Mouse (Mus musculus) yolk sac, embryonic 10.5 days (tissue): Measurements from ENCODE around the gene Hba-a2.
A peak's percentile ranks its signal among the peaks of the same experiment; 100 is the strongest.
"Not testable (repeated sequence)": the region's sequence is repeated elsewhere in the genome, so short reads cannot be mapped to it uniquely, and the experiment has no call there.

ENCODE experiments used
- DNase-seq: peaks from one replicate; pipeline ENCODE4 v3.0.0-alpha.2; 2017; ENCODE audit warnings: low spot score

Hba-a2 gene

DNA sequence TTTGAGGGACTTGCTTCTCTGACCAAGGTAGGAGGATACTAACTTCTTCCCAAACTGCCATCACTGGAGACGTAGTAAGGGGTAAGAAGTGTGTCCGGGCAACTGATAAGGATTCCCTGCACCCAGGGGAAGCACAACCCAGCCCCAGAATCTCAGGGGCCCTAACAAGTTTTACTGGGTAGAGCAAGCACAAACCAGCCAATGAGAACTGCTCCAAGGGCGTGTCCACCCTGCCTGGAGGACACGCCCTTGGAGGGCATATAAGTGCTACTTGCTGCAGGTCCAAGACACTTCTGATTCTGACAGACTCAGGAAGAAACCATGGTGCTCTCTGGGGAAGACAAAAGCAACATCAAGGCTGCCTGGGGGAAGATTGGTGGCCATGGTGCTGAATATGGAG lies at the start of gene Hba-a2:
Hba-a2 (plus strand) TSS at position 287 of the 400 bp plus-strand sequence.
- DNase-seq = not testable (repeated sequence)

DNA sequence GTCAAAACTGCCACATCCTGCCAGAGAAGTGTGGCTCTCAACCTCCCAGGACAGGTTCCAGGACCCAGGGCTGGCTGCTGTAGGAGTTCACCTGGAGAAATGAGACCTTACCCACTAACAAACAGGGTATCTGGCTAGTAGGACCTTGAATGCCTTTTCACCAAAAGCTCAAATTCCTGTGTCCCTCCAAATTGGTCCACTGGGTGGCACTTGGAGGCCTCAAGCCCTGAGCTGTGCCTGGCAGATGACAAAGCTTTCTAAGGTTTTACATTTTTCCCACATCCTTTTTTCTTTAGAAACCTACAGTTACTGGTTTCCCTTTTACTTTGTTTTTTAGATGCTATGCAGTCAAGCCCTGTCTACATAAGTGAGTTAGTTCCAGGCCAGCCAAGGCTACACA lies 49.2 kb upstream of the Hba-a2 start:
- DNase-seq = no peak

DNA sequence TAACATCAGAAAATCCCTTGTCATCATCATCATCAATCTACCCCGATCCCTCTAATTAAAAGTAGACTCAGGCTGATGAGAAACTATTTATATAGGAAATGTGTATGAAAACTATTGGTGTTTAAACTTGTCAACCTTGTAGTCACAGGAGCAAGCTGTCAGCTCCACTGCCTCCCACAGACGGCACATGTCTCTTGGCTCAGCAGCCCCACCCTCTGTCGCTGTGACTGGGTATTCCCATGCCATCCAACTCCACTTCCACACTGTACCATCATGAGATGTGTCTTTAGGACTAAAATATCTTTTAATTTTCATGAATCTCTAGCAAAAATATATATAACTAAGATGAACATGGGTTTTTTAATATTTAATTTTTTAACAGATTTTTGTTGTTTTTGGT lies 47.9 kb upstream of the Hba-a2 start:
- DNase-seq = no peak

DNA sequence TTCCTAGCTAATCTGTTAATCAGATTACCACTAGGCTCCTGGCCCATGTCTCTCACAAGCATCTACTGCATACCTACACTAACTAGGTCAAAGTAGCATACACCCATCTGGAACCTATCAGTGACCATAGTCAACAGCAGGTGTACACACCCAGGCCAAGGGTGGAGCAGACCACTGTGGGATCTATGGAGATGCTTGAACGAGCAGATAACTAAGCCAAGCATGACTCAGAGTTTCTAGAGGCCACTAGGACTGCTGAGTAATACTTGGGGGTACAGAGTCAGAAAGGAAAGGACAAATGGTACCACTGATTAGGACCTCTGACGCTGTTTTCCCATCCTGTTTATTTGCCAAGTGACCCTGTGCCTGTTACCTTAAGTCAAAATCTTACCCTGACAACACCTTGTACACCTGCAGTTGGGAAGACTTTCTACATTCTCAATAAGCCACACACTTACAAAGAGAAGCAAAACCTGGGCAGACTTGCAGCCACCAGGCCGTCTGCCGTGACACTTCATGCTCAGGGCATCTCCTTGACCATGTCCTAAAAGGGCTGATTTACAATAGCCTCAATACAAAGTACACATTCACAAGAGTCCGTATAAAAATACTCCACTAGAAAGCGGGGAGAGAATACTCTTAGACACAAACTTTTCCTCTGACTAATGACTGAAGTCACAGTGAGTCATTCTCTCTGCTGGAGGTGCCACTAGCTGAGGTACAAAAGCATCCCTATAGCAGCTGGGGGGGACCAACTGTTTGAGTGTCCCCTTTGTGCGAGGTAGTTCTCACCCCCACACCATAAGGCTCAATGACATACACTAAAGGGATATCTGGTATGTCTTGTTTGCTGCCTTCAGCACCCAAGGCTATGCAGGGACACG lies 45.2 kb upstream of the Hba-a2 start:
- no peak for DNase-seq

DNA sequence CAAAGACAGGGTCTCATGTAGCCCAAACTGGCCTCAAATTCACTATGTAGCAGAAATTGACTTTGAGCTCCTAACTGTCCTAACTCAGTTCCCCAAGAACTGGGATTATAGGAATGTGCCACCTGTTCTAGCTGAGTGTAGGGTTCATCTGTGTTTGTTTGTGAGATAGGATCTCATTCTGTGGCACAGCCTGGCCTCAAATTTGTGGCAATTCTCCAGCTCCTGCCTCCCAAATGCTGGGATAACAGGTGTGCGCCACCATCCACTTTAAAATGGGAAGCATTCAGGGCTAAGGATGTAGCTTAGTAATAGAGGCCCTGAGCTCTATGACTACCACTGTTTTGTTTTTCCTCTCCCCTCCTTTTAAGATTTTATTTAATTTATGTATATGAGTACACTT lies 43.2 kb upstream of the Hba-a2 start:
- DNase-seq = no peak

DNA sequence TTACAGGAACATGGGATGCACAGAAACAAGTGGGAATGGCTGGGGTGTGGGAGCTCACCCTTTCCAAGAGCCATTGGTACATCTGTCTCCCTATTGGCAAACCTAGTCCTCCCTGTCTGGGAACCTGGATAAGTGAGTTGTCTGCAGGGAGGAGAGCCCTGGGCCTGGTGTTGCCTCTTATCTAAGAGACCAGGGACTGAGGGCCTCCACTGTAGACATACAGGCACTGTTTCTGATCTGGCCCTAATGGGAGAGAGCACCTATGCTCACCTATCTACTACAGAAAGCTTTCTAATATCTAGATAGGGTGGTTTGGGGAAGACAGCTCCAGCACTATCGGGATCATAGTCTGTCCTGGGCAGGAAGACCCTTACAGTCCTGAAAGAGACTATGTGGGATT lies 40.1 kb upstream of the Hba-a2 start:
- DNase-seq = no peak

DNA sequence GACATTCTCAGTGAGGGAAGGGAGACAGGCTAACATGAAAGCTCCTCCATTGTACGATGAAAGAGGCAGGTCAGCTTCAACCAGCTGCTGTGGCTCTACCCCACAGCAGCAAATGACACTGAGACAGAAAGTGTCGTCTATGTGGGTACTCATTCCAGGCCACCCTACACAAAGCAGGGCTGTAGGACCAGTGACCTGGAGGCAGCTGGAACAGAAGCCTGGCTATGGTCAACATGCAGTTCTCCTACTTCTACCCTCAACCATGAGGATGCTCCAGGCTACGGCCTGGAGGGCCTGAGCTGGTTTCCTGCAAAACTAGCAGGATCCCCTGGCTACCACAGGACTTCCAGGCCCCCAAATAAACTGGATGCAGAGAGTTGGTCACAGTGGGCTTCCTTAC lies 39.7 kb upstream of the Hba-a2 start:
- no peak for DNase-seq

DNA sequence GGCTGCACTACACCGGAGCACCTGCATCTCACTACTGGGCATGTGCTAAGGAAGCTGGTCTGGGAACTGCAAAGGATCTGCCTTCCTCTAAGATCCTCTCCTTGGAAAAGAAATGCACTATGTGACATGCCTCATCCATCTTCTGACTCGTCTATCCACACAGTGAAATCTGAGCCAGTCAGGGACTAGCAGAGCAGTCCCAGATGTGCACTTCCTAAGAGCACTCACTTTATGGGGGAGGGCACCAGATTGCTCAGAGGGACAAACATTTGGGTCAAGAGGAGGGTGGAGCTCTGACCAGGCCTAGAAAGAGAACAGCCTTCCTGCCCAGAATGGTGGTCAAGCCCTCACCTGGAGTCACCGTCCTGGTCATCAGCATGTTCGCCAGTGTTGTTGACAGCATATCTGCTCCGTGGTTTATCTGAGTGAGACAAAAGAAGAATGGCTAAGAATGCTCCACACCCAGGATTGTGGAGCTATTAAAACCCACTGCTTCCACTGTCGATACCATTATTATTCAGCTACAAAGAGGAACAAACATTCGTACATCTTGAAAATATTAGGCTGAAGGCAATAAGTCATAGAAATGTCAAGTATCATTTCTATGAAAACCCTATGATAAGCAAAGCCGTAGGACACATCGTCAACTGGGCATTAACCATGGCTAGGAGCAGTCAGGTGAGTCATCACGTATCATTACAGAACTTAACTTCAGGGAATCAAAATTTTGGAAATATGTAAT lies 33.4 kb upstream of the Hba-a2 start:
- no peak for DNase-seq

DNA sequence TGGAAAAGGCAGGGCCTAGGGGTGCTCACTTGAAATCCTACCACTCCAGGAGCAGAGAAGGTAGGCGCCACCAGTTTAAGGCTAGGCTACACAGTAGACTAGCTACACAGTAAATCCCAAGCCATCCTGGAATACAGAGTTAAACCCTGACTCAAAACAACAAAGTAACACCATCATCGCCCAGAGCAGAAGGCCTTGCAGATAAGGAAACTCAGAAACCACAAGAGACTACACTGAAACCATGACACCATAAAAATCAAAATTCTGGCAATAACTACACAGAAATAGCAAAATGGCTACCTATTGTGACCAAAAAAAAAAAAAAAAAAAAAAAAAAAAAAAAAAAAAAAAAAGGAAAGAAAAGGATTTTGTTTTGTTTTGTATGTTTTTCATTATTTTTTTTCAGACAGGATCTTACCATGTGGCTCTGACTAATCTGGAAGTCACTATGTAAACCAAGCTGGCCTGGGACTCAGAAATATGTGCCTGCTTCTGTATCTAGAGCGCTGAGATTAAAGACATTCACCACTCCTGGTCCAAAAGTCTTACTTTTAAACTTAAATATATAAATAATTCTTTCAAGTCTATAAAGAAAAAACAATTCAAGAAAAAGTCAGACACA lies 31.1 kb upstream of the Hba-a2 start:
- DNase-seq = no peak

DNA sequence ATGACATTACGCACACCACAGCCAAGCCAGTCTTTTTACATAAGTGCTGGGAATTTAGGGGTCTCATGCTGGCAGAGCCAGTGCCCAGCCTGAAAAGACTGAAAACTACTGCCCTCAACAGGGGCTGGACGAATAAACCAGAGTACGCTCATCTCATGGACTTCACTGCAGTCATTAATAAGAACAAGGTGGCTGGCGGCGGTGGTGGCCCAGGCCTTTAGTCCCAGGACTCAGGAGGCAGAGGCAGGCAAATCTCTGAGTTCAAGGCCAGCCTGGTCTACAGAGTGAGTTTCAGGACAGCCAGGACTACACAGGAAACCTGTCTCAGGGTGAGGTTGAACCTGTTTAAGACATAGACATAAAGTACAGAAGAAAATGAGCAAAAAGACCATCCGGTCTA lies 30.1 kb upstream of the Hba-a2 start:
- DNase-seq = no peak

DNA sequence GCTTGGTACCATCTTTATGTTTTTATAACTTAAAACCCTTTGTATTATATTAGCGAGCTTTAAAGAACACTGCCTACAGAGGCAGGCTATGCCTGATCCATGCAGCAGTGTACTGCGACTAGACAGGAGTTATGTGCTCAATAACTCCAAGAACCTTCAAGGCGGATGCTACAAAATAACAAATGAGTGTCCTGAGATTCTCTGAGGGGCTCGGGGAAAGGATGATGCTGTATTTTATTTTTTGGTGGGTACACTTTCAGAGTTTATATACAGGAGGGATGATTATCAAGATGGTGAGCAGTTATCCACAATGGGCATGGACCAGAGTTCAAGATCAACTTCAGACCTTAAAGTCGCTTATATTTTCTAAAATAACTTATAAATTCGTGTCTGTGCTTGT lies 29.5 kb upstream of the Hba-a2 start:
- no peak for DNase-seq

DNA sequence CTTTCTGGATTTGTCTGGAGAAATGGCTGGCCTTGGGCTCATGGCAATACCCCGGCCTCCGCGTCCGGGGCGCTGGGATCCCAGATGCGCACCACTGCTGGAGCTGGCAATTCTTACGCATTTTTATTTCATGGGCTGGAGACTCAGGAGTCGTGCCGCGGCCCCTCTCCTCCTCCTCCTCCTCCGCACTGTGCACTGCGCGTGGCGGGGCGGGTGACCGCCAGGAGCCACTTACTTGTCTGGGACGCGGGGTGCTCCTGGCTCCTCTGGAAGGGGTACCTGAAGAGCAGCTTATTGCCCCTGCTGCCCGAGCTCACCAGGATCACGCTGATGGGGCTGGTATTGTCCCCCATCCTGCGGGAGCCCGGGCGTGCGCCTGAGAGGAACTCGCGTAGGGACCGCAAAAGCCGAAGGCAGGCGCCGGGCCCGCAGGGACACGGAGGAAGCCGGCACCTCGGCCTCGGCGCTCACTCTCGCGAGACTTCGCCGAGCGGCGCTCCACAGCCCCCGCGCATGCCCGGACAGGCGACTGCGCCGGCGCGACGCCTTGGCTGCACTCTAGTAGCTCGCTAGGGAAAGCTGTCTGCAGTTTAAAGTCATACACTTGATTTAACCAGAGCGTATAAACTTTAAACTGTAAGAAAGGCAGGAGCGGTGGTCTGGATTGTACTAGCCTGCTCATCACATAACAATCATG lies 29.0 kb upstream of the Hba-a2 start, which contains the start of gene Nprl3:
Nprl3 (minus strand) TSS at position 520 of the 697 bp plus-strand sequence.
- peak; percentile 93 for DNase-seq

DNA sequence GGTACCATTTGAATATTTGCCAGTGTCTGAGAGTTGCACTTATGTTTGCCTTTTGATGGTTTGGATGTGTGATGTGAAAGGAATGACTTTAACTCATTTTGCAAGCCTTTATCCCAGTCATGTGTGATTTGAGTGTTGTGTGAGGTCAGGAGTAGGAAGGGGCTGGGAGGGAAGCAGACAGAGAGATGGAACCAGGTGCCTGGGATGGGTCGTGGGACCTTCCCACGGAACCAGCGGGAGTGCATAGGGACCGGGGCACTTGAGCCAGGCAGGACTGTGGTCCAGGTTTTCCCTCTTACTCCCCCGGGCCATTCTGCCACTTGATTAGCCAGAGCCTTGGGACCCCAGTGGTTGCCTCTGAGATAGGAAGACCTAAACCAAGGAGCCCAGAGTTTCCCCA lies 28.3 kb upstream of the Hba-a2 start:
- no peak for DNase-seq

DNA sequence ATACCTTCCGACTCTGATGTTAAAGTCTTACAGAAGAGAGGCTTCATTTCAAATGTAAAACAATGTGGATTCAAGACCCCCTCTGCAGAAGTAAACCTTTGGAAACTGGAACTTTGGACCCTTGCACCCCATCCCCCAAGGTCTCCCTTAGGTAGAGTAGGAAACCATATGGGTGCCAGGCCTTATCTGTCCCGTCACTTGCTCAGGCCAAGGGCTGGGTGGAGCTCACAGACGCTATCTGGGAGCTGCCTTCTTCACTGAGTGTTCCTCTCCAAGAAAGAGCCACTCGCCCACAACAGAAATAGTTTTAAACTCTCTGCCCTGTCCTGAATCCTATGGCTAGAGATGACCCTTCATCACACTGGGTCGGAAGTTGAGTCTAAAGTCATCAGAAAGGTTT lies 27.3 kb upstream of the Hba-a2 start:
- DNase-seq = no peak

DNA sequence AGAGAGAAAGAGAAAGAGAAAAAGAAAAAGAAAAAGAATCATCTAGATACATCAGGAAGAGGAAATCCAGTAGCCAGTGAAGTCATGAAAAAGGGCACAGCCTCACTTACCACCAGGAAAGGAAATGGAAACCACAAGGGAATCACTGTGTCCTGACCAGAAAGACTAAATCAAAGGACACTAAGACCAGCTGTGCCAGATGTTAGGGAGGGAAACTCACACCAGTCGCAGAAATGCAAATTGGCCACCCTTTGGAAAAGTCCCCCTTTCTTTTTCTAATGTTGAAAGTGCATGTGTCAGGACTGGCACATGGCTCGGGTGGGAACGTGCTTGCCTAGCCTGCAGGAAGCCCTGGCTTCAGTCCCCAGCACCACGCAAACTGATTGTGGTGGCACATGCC lies 25.1 kb upstream of the Hba-a2 start:
- DNase-seq = no peak

DNA sequence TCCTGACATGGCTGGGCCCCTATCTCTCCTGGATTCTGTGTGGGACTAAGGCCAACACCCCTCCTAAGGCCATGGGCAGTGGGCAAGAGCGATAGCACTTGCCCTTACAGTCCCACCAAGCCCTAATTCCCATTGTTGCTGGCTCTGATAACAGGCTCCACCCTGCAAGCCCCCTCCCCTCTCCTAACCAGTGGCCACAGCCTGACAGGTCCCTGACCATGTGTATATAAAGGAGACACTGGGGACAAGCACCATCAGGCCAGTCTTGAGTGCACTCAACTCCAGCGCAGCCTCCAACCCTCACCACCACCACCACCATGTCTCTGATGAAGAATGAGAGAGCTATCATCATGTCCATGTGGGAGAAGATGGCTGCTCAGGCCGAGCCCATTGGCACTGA lies 19.9 kb upstream of the Hba-a2 start, which contains the start of gene Hba-x:
Hba-x (plus strand) TSS at position 54 of the 400 bp plus-strand sequence.
- DNase-seq = peak; percentile 52

DNA sequence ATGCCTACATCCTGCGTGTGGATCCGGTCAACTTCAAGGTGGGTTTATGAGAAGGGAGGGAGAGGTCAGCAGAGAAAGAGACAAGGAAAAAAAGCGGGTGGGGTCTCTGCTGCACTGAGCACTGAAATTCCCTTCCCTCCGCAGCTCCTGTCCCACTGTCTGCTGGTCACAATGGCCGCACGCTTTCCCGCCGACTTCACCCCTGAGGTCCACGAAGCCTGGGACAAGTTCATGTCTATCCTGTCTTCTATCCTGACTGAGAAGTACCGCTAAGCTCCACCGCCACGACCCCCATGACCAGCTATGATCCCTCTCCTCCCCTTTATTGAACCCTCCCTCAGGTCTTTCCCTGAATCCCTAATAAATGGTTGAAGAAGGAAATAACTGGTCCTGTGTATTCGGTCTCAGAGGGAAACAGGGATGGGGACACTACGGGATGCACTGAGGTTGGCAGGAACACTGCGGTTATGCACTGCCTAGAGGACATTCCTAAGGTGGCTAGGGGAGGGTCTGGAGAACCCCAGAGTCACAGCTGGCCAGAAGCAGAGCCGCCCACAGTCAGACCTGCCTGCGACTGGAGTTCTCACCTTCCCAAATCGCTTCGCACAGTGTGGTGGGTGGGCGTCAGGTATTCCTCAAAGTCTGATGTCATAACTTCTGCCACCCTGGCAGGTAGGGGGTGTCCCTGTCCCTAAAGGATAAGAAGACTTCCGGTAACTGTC lies 18.4 kb upstream of the Hba-a2 start:
- DNase-seq = peak; percentile 48

DNA sequence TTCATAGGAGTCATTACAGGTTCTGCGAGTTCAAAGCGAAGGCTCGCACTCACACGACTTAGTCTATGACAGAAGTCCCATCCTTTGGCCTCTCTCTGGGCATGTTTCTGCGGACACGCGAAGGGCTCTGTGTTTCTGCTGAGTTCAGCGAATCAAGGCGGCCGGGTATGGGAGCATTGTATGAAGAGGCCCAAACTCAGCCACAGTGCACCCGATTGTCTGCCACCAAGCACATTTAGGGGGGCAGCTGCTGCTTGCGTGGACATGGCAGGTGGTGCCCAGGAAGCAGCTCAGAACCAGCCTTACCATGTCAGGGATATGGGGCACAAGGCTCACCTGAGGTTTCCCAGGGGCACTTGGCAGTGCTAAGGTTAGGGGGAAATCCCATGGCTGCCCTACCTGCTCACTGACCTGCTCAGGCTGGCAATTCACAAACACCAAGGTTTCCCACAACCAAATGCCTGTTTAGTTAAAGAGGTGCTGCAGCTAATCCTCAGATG lies 17.8 kb upstream of the Hba-a2 start:
- DNase-seq = no peak

DNA sequence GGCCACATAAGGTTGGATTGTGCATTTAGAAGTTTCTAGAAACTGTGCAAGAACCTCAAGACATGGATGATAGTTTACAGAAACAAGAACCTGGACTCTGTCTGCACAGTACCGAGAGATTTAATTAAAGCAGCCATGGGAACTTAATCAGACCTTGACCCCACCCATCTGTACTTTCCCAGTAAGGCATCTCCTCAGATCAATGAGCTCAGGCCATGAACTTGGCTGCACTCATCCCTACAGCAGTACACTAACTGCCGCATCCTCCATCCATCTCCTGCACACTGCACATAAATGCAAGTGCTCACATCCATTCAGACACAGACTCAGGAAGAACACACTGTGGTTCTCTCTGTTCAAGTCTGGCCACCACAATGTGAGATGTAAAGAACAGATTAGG lies 15.6 kb upstream of the Hba-a2 start:
- no peak for DNase-seq

DNA sequence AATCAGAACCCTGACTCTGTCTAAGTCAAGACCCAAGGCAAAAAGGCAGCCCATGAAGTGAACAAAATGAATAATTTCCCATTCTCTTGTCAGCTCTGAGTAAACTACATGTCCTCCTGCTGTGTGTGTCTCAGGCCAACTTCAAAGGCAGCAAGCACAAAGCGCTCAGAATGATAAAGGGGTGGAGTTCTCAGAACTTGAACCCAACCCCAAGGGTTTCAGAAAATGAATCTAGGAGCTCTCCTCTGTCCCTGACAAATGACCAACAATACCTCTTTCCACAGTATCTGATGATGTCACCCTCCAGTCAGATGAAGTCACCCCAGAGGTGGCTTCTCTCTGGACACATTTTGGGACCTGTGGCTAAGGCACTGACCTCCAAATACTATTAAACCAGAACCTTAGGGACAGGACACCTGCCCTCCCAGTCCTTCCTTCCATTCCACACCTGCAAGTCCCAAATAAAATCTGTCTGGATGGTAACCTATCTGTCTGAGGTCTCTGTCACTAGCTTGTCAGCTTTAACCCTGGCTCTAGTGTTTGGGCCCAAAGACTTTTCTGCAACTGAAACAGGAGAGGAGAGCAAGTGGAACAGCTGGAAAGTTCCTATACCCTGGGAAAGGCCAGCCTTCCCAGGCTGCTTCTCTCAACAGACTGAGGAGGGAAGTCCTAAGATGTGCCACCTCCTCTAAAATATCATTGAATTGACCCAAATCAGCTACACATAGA lies 14.7 kb upstream of the Hba-a2 start:
- DNase-seq = no peak
